Mouse (Mus musculus): ENCODE measurements around the gene Gna13.
A peak's percentile ranks its signal among the peaks of the same experiment; 100 is the strongest.

Gna13 gene

GRCm38 (mm10) chr11:109417472-109418040, 54.9 kb downstream of the Gna13 start:
- no peak for ATAC-seq (ENCODE audit: insufficient number of reproducible peaks, low FRiP score, low TSS enrichment)

GRCm38 (mm10) chr11:109419461-109419860, 56.8 kb downstream of the Gna13 start:
- no peak for ATAC-seq (ENCODE audit: insufficient number of reproducible peaks, low FRiP score, low TSS enrichment)

- no peak for ATAC-seq (ENCODE audit: insufficient number of reproducible peaks, low FRiP score, low TSS enrichment)
Observed at GRCm38 (mm10) chr11:109419961-109420566, 57.4 kb downstream of the Gna13 start.

- ATAC-seq (ENCODE audit: insufficient number of reproducible peaks, low FRiP score, low TSS enrichment) = no peak
Observed at GRCm38 (mm10) chr11:109420567-109420962, 57.9 kb downstream of the Gna13 start.

- ATAC-seq (ENCODE audit: insufficient number of reproducible peaks, low FRiP score, low TSS enrichment) = no peak
Observed at GRCm38 (mm10) chr11:109421205-109421604, 58.6 kb downstream of the Gna13 start.

- no peak for ATAC-seq (ENCODE audit: insufficient number of reproducible peaks, low FRiP score, low TSS enrichment)
Observed at GRCm38 (mm10) chr11:109422263-109422662, 59.6 kb downstream of the Gna13 start.

- ATAC-seq (ENCODE audit: insufficient number of reproducible peaks, low FRiP score, low TSS enrichment) = no peak
Observed at GRCm38 (mm10) chr11:109423294-109423693, 60.7 kb downstream of the Gna13 start.

GRCm38 (mm10) chr11:109425392-109426271, 63.0 kb downstream of the Gna13 start, which contains the start of gene Amz2:
Amz2 (plus strand) TSS chr11:109425946.
- ATAC-seq (ENCODE audit: insufficient number of reproducible peaks, low FRiP score, low TSS enrichment) = peak; percentile 90

GRCm38 (mm10) chr11:109426272-109426586, 63.6 kb downstream of the Gna13 start:
- no peak for ATAC-seq (ENCODE audit: insufficient number of reproducible peaks, low FRiP score, low TSS enrichment)

- ATAC-seq (ENCODE audit: insufficient number of reproducible peaks, low FRiP score, low TSS enrichment) = no peak
Observed at GRCm38 (mm10) chr11:109427353-109427752, 64.7 kb downstream of the Gna13 start.

GRCm38 (mm10) chr11:109434233-109434798, 71.7 kb downstream of the Gna13 start:
- ATAC-seq (ENCODE audit: insufficient number of reproducible peaks, low FRiP score, low TSS enrichment) = no peak

- no peak for ATAC-seq (ENCODE audit: insufficient number of reproducible peaks, low FRiP score, low TSS enrichment)
Observed at GRCm38 (mm10) chr11:109436889-109437288, 74.3 kb downstream of the Gna13 start.

- no peak for ATAC-seq (ENCODE audit: insufficient number of reproducible peaks, low FRiP score, low TSS enrichment)
Observed at GRCm38 (mm10) chr11:109439209-109439608, 76.6 kb downstream of the Gna13 start.

GRCm38 (mm10) chr11:109439829-109440340, 77.3 kb downstream of the Gna13 start:
- peak; percentile 45; the same call in 1 of the 2 replicates for ATAC-seq (ENCODE audit: insufficient number of reproducible peaks, low FRiP score, low TSS enrichment)

GRCm38 (mm10) chr11:109440641-109441040, 78.0 kb downstream of the Gna13 start:
- ATAC-seq (ENCODE audit: insufficient number of reproducible peaks, low FRiP score, low TSS enrichment) = no peak

- no peak for ATAC-seq (ENCODE audit: insufficient number of reproducible peaks, low FRiP score, low TSS enrichment)
Observed at GRCm38 (mm10) chr11:109441119-109441518, 78.5 kb downstream of the Gna13 start.

GRCm38 (mm10) chr11:109442166-109442730, 79.6 kb downstream of the Gna13 start:
- no peak for ATAC-seq (ENCODE audit: insufficient number of reproducible peaks, low FRiP score, low TSS enrichment)

GRCm38 (mm10) chr11:109443468-109444263, 81.0 kb downstream of the Gna13 start:
- no peak for ATAC-seq (ENCODE audit: insufficient number of reproducible peaks, low FRiP score, low TSS enrichment)

GRCm38 (mm10) chr11:109444600-109444999, 82.0 kb downstream of the Gna13 start:
- ATAC-seq (ENCODE audit: insufficient number of reproducible peaks, low FRiP score, low TSS enrichment) = no peak
